Mouse (Mus musculus): Measurements from ENCODE around the gene Ubc. TPM values are rescaled to one million over a fixed set of nuclear protein-coding genes. Genes with fewer than 3 reads are reported as not detected.
A peak's percentile ranks its signal among the peaks of the same experiment; 100 is the strongest.
"Not testable (repeated sequence)": the region's sequence is repeated elsewhere in the genome, so short reads cannot be mapped to it uniquely, and the experiment has no call there.

Gene Ubc
- polyA plus RNA-seq, 2 experiments, result 660 to 949 TPM

- Histone ChIP-seq H3K4me2 (replicated peaks; ENCODE audit: low read depth, low read length, severe bottlenecking) (peak overlapping the region; percentile 59), H3K27ac (replicated peaks; ENCODE audit: low read depth, low read length) (peak overlapping the region; percentile 98), H3K4me1 (ENCODE audit: control insufficient read depth, insufficient read depth, low read length) (peaks cover 21% of the 10 kb centered on the region), H3K27me3 (ENCODE audit: control insufficient read depth, insufficient read depth, low read length) (no peaks in the 10 kb centered on the region), H3K36me3 (ENCODE audit: control insufficient read depth, insufficient read depth, low read length) (no peaks in the 10 kb centered on the region), H3K9me3 (ENCODE audit: control insufficient read depth, low read length) (no peaks in the 10 kb centered on the region), H3K4me3 (replicated peaks; ENCODE audit: low read length) (peak overlapping the region; percentile 38), H3K9ac (ENCODE audit: low read depth, low read length, severe bottlenecking) (peak overlapping the region; percentile 50)
- DNase-seq (ENCODE audit: low spot score) (peak; percentile 95), ATAC-seq (ENCODE audit: low FRiP score, low read depth) (peak; percentile 31; the same call in 1 of the 2 replicates)
- TF ChIP-seq POLR2A (IDR thresholded peaks at IDR 0.05; ENCODE audit: borderline replicate concordance, extremely low read depth, insufficient read depth, insufficient read length), result no peak
- WGBS, result 10% methylated on average over 24 of the region's 25 CpGs
These were observed 3.9 kb upstream of the Ubc start for GRCm38 (mm10) chr5:125393622-125394603.

DNA sequence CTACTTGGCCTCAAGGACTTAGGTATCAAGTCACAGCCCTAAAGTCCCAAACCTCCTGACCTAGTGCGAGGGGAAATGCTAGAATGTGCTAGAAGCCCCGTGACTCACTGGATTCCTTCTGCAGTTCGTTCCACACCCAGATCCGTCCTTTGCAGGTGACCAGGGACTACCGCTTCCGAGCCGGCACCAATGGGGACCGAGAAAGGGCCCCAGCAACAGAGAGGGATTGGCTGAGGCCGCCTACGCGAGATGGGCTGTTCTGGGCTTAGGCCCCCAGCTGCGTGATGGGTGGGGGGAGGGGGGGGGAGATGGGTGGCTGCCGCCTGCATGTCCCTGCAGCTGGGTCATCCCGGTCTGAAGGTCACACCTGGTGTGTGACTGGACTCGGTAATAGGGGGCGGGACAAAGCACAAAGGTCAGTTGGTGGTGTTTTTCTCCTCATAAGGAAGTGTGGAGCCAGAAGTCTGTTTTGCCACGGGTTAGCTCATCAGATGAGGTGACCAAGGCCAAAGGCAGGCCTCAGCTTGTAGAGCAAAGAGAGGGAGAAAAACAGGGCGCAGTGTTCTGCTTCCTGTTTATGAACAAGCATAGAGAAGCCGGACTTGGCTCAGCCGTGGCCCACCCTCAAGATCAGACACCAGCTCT is 3.1 kb upstream of the Ubc start:
- no peaks in the 10 kb centered on the region for H3K27me3 ChIP-seq (ENCODE audit: control insufficient read depth, insufficient read depth, low read length)
- peak overlapping the region; percentile 38 for H3K4me3 ChIP-seq (replicated peaks; ENCODE audit: low read length)
- ATAC-seq (ENCODE audit: low FRiP score, low read depth) (peak; percentile 93), DNase-seq (ENCODE audit: low spot score) (peak; percentile 97)
- H3K9ac ChIP-seq (ENCODE audit: low read depth, low read length, severe bottlenecking), result peak overlapping the region; percentile 50
- peak overlapping the region; percentile 59 for H3K4me2 ChIP-seq (replicated peaks; ENCODE audit: low read depth, low read length, severe bottlenecking)
- no peaks in the 10 kb centered on the region; the same call in 1 of the 2 replicates for H3K36me3 ChIP-seq (ENCODE audit: control insufficient read depth, insufficient read depth, low read length)
- H3K4me1 ChIP-seq (ENCODE audit: control insufficient read depth, insufficient read depth, low read length), result peaks cover 25% of the 10 kb centered on the region
- 0 out of 2 replicates have a peak, but pooled peaks have one; percentile 14 for TF ChIP-seq POLR2A (IDR thresholded peaks at IDR 0.05; ENCODE audit: borderline replicate concordance, extremely low read depth, insufficient read depth, insufficient read length)
- no peaks in the 10 kb centered on the region for H3K9me3 ChIP-seq (ENCODE audit: control insufficient read depth, low read length)
- WGBS, result under 1% methylated on average over 20 of the region's 20 CpGs
- H3K27ac ChIP-seq (replicated peaks; ENCODE audit: low read depth, low read length), result peak overlapping the region; percentile 98

DNA sequence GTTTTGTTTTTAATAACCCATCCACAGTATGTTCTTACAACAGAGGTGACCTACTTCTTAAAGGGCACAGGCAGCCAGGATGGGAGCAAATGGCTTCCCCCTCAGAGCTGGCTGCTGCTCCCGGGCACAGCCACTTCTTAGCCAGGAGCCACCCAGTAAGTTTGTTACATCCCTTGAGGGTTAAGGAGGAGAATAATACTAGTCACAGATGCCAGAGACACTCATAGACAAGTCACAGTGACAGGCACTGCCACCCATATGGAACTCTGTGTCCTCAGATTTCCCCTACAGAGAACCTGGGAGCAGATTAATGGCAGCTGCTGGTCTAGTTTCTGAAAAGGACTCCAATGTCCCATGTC is 2.6 kb upstream of the Ubc start:
- Histone ChIP-seq H3K4me1 (ENCODE audit: control insufficient read depth, insufficient read depth, low read length) (peaks cover 26% of the 10 kb centered on the region), H3K4me2 (replicated peaks; ENCODE audit: low read depth, low read length, severe bottlenecking) (peak overlapping the region; percentile 59), H3K36me3 (ENCODE audit: control insufficient read depth, insufficient read depth, low read length) (no peaks in the 10 kb centered on the region; the same call in 1 of the 2 replicates), H3K27ac (replicated peaks; ENCODE audit: low read depth, low read length) (peak overlapping the region; percentile 98), H3K27me3 (ENCODE audit: control insufficient read depth, insufficient read depth, low read length) (no peaks in the 10 kb centered on the region), H3K9ac (ENCODE audit: low read depth, low read length, severe bottlenecking) (no peak overlapping the region; the same call in 1 of the 2 replicates), H3K9me3 (ENCODE audit: control insufficient read depth, low read length) (no peaks in the 10 kb centered on the region), H3K4me3 (replicated peaks; ENCODE audit: low read length) (0 out of 2 replicates have a peak overlapping the region, but pooled peaks have one; percentile 38)
- no peak for TF ChIP-seq POLR2A (IDR thresholded peaks at IDR 0.05; ENCODE audit: borderline replicate concordance, extremely low read depth, insufficient read depth, insufficient read length)
- DNase-seq (ENCODE audit: low spot score) (no peak), ATAC-seq (ENCODE audit: low FRiP score, low read depth) (peak; percentile 3)
- 36% methylated on average over 1 of the region's 1 CpGs for WGBS

GRCm38 (mm10) chr5:125392176-125392575 is 2.2 kb upstream of the Ubc start:
- not testable (repeated sequence) for H3K4me2 ChIP-seq (replicated peaks; ENCODE audit: low read depth, low read length, severe bottlenecking); H3K36me3 ChIP-seq (ENCODE audit: control insufficient read depth, insufficient read depth, low read length); H3K27me3 ChIP-seq (ENCODE audit: control insufficient read depth, insufficient read depth, low read length); H3K9ac ChIP-seq (ENCODE audit: low read depth, low read length, severe bottlenecking); H3K4me3 ChIP-seq (replicated peaks; ENCODE audit: low read length); DNase-seq (ENCODE audit: low spot score); ATAC-seq (ENCODE audit: low FRiP score, low read depth); H3K27ac ChIP-seq (replicated peaks; ENCODE audit: low read depth, low read length); H3K9me3 ChIP-seq (ENCODE audit: control insufficient read depth, low read length)
- 95% methylated on average over 4 of the region's 4 CpGs for WGBS
- peaks cover 26% of the 10 kb centered on the region for H3K4me1 ChIP-seq (ENCODE audit: control insufficient read depth, insufficient read depth, low read length)

- ATAC-seq (ENCODE audit: low FRiP score, low read depth) (no peak), DNase-seq (ENCODE audit: low spot score) (peak; percentile 63)
- H3K27me3 ChIP-seq (ENCODE audit: control insufficient read depth, insufficient read depth, low read length), result no peaks in the 10 kb centered on the region
- H3K36me3 ChIP-seq (ENCODE audit: control insufficient read depth, insufficient read depth, low read length), result no peaks in the 10 kb centered on the region; the same call in 1 of the 2 replicates
- H3K4me1 ChIP-seq (ENCODE audit: control insufficient read depth, insufficient read depth, low read length), result peaks cover 26% of the 10 kb centered on the region
- WGBS, result 77% methylated on average over 5 of the region's 5 CpGs
- peak overlapping the region; percentile 6; the same call in 1 of the 2 replicates for H3K27ac ChIP-seq (replicated peaks; ENCODE audit: low read depth, low read length)
- no peak for TF ChIP-seq POLR2A (IDR thresholded peaks at IDR 0.05; ENCODE audit: borderline replicate concordance, extremely low read depth, insufficient read depth, insufficient read length)
- no peak overlapping the region for H3K9ac ChIP-seq (ENCODE audit: low read depth, low read length, severe bottlenecking)
- H3K4me3 ChIP-seq (replicated peaks; ENCODE audit: low read length), result no peak overlapping the region
- H3K9me3 ChIP-seq (ENCODE audit: control insufficient read depth, low read length), result no peaks in the 10 kb centered on the region
- no peak overlapping the region for H3K4me2 ChIP-seq (replicated peaks; ENCODE audit: low read depth, low read length, severe bottlenecking)
These were observed 1.6 kb upstream of the Ubc start for GRCm38 (mm10) chr5:125391609-125392008.
